ENCODE assay signal across 12 mouse cellular contexts in the genomic region with DNA sequence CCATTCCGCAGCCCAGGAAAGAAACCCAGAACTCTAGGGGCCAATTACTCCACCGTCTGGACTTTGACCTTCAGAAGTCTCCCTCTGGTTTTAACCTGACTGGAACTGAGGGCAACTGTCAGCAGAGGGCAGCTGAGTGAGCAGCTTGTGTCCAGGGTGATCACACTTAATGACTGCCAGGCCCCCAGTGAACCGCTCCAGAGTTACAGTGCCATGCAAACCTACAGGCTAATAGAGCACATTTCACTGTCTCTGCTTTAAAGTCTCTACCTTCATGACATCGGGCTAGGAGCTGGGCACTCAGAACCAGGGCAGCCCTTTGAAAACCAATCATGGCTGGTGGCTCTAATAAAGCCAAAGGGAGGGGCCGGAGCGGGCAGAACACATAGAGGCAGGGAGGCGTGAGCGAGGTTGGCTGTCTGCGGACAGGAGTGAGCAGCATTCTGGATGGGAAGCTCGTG. TPM values are rescaled to one million over a fixed set of nuclear protein-coding genes. Genes with fewer than 3 reads are reported as not detected.
DNase-seq lines count a peak whose midpoint lies in the region; ATAC-seq and TF ChIP-seq lines count a peak whose summit lies in the region.
"Had no signal": no experiment of that assay in that cellular context is flagged by ENCODE, and none has a peak within 500 bp of the region (broad histone marks: within the 10 kb centered on the region; RNA-seq: fewer than 3 reads in every experiment).

No protein-coding gene starts in this region.

- no peak overlapping the region for H3K27ac ChIP-seq in liver, postnatal 0 days (ENCODE audit: low read depth)
- H3K27ac ChIP-seq in midbrain, postnatal 0 days (ENCODE audit: low read depth, low read length) = peak overlapping the region; percentile 12; the same call in 1 of the 2 replicates

- H3K4me2 ChIP-seq in liver, postnatal 0 days (ENCODE audit: low read depth, low read length) = no peak overlapping the region
- H3K4me2 ChIP-seq in midbrain, postnatal 0 days (ENCODE audit: low read depth, low read length, poor library complexity, severe bottlenecking) = no peak overlapping the region

- H3K27me3 ChIP-seq in liver, postnatal 0 days (ENCODE audit: insufficient read depth, low read length) = no peaks in the 10 kb centered on the region
- H3K27me3 ChIP-seq in midbrain, postnatal 0 days (ENCODE audit: insufficient read depth, low read length) = no peaks in the 10 kb centered on the region

- DNase-seq in cerebellum, adult 11-12 months = peak; percentile 65
- no peak for DNase-seq in cerebellum, postnatal 4 days (ENCODE audit: low spot score in 2 of 2)
- no peak for DNase-seq in liver, postnatal 0 days
- DNase-seq in liver (no peak), MN1 (ENCODE audit: low spot score) (no peak)
- peak; percentile 80 to 86 for DNase-seq in kidney, adult 8-10 months
- DNase-seq in midbrain, postnatal 0 days (ENCODE audit: low spot score) = peak; percentile 50
- DNase-seq in testis, postnatal 14 days (ENCODE audit: low spot score) = no peak
- DNase-seq: adrenal gland, adult 8-10 months; gastrocnemius, postnatal 25 days; right cerebral cortex, adult 18-20 months had no signal

- no peak for TF ChIP-seq CTCF in liver, postnatal 0 days (IDR thresholded peaks at IDR 0.05; ENCODE audit: low read depth)
- TF ChIP-seq CTCF in midbrain, postnatal 0 days (IDR thresholded peaks at IDR 0.05) = no peak

- no peak overlapping the region for H3K9ac ChIP-seq in liver, postnatal 0 days (replicated peaks)
- H3K9ac ChIP-seq in midbrain, postnatal 0 days (replicated peaks; ENCODE audit: low read length, poor library complexity, severe bottlenecking) = no peak overlapping the region

- no peak overlapping the region for H3K4me3 ChIP-seq in liver, postnatal 0 days (ENCODE audit: low read depth, low read length)
- no peak overlapping the region for H3K4me3 ChIP-seq in midbrain, postnatal 0 days (ENCODE audit: low read depth, low read length)

- no peaks in the 10 kb centered on the region for H3K9me3 ChIP-seq in liver, postnatal 0 days (ENCODE audit: low read length)
- no peaks in the 10 kb centered on the region for H3K9me3 ChIP-seq in midbrain, postnatal 0 days (ENCODE audit: low read length)

- H3K36me3 ChIP-seq in liver, postnatal 0 days (replicated peaks; ENCODE audit: insufficient read depth, low read length) = no peaks in the 10 kb centered on the region
- no peaks in the 10 kb centered on the region for H3K36me3 ChIP-seq in midbrain, postnatal 0 days (ENCODE audit: insufficient read depth, low read length)

- 79% methylated on average over 10 of the region's 10 CpGs for WGBS in liver, postnatal 0 days (ENCODE audit: insufficient replicate concordance)
- 49% methylated on average over 10 of the region's 10 CpGs for WGBS in midbrain, postnatal 0 days

- H3K4me1 ChIP-seq in liver, postnatal 0 days (ENCODE audit: insufficient read depth) = no peaks in the 10 kb centered on the region
- peaks cover 5% of the 10 kb centered on the region for H3K4me1 ChIP-seq in midbrain, postnatal 0 days (ENCODE audit: insufficient read depth, low read length)

- ATAC-seq in liver, postnatal 0 days = peak; percentile 59
- no peak for ATAC-seq in midbrain, postnatal 0 days (ENCODE audit: low FRiP score)
- ATAC-seq: lung, postnatal 0 days had no signal

- no peak for TF ChIP-seq EP300 in liver, postnatal 0 days (IDR thresholded peaks at IDR 0.05; ENCODE audit: low read depth)

RNA-seq across cellular contexts. Expression of a gene that starts 7.4 kb away (rescaled TPM):
- polyA plus RNA-seq in liver, postnatal 0 days (2015; fragmentation: Nextera tagmentation; extraction: Ambion mirVana) = 0.52 and 0.56 TPM in 2 replicates
- 7.5 and 8.4 TPM in 2 replicates for total RNA-seq in midbrain, postnatal 0 days (2014; rRNA removed)
- polyA plus RNA-seq in midbrain, postnatal 0 days (2015; fragmentation: Nextera tagmentation; extraction: Ambion mirVana) = 0.99 and 1.2 TPM in 2 replicates

Comparison
In these comparisons a context has a peak if more than half of its experiments do, and no peak if none do; other contexts are left out.
1. DNase-seq: peak in cerebellum, adult 11-12 months (single experiment), kidney, adult 8-10 months (2 of 2) and midbrain, postnatal 0 days (single experiment); none in cerebellum, postnatal 4 days (0 of 2), liver, postnatal 0 days (single experiment), liver (single experiment), MN1 (single experiment) and testis, postnatal 14 days (single experiment).